Mouse (Mus musculus) frontal cortex, postnatal 14 days (tissue): ENCODE measurements around the gene Gmppa.

Experiments
- DNase-seq, 2 experiments: peaks; one replicate each; pipeline ENCODE4 v3.0.0; 2022; ENCODE audit warnings: low spot score in 2 of 2

The Gmppa gene

DNA sequence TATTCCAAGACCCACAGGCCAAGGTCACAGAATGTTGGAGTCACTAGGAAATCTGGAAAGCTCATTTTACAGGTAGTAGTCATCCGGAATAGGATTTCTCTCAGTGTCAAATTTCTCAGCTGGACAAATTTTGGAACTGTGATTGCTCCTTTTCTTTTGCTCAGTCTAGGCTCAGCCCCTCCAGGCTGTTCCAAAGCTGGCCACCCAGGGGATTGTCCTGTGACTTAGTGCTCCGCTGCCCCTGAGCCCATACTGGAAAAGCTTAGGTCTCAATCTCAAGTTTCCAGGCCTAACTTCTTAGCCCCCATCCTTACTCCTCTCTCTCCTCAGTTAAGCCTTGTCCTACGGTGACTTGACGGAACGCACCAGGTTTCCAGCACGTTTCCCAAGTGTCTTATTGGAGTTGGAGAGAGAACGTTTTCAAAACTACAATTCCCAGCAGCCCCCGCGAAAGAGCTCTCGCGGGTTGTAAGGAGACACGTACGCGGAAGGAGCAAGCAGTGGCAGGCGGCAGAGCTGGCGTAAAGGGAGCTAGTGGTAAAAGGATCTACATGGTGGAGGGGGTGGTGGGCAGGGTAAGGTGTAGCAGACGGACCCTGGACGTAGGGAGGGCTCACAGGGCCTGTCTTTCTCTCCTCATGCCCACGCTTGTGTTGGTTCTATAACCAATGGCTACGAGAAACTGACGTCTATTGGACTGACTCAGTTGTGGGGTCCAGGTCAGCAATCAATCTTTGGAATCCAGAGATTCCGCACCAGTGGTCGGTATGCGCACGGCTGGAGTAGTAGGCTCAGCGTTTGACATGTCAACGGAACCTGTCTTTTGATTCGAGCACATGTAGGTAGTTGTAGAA is at the start of gene Gmppa:
Gmppa (plus strand) TSS at position 456 of the 854 bp plus-strand sequence.
- peak; percentile 67 to 72 for DNase-seq

- DNase-seq = no peak
Measured at GRCm38 (mm10) chr1:75386149-75386548, 49.6 kb upstream of the Gmppa start.

DNA sequence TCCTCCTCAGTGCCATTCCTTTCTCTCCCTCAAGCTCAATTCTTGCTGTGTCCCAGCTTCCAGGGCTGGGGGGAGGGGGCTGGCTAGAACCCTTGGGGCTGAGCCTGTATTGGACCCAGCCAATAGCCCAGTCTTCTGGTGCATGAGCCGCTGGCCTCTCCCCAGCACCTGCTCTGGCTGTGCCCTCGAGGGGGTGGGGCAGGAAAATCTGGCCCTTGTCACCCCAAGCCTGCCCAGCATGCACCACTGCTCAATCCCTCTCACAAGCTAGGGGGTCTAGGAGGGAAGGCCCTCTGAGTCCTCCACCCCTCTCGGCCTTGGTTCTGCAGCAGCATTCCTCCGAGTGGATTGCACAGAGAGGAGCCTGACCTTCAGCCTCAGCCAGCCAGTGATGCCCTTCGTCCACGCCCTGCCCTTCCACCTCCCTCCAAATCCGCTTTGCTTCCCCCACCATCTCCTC is 48.2 kb upstream of the Gmppa start:
- no peak for DNase-seq

DNA sequence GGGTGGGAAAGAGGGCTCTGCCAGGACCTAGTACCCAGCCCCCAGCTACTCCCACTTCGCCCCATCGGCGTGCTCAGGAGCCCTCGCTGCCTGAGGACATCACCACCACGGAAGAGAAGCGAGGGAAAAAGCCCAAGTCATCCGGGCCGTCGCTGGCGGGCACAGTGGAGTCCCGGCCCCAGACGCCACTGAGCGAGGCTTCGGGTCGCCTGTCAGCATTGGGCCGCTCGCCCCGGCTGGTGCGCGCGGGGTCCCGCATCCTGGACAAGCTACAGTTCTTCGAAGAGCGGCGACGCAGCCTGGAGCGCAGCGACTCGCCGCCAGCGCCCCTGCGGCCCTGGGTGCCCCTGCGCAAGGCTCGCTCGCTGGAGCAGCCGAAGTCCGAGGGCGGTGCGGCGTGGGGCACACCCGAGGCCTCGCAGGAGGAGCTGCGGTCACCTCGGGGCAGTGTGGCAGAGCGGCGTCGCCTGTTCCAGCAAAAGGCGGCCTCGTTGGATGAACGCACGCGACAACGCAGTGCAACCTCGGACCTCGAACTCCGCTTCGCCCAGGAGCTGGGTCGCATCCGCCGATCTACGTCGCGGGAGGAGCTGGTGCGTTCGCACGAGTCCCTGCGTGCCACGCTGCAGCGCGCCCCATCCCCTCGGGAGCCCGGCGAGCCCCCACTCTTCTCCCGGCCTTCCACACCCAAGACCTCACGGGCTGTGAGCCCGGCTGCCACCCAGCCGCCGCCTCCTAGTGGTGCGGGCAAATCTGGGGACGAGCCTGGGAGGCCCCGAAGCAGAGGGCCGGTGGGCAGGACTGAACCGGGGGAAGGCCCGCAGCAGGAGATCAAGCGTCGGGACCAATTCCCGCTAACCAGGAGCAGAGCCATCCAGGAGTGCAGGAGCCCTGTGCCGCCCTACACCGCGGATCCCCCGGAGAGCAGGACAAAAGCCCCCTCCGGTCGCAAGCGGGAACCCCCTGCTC is 47.5 kb upstream of the Gmppa start:
- no peak for DNase-seq

DNA sequence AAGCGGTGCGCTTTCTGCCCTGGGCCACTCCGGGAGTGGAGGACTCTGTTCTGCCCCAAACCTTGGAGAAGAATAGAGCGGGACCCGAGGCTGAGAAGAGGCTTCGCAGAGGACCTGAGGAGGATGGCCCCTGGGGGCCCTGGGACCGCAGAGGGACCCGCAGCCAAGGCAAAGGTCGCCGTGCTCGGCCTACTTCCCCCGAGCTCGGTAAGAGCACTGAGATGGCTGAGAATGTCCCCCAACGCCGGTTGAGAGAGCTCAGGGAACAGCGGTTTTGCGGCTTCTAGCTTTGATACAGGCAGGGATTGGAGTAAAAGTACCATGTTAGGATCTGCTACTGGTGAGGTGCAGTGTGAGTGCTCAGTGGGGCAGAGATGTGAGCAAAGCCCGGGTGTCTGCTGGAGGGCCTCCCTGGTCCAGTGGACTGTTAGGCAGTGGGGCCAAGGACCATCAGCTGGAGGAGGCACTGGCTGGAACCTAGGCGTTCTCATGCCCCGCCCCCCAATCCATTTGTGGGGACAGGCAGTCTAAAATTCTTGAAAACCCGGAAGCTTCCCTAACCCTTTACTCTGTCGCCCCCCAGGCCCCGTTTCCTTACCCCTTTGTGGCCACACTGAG is 46.7 kb upstream of the Gmppa start:
- DNase-seq = no peak

GRCm38 (mm10) chr1:75393139-75393538 is 42.6 kb upstream of the Gmppa start:
- DNase-seq = no peak

GRCm38 (mm10) chr1:75393846-75394245 is 41.9 kb upstream of the Gmppa start:
- DNase-seq = no peak

DNA sequence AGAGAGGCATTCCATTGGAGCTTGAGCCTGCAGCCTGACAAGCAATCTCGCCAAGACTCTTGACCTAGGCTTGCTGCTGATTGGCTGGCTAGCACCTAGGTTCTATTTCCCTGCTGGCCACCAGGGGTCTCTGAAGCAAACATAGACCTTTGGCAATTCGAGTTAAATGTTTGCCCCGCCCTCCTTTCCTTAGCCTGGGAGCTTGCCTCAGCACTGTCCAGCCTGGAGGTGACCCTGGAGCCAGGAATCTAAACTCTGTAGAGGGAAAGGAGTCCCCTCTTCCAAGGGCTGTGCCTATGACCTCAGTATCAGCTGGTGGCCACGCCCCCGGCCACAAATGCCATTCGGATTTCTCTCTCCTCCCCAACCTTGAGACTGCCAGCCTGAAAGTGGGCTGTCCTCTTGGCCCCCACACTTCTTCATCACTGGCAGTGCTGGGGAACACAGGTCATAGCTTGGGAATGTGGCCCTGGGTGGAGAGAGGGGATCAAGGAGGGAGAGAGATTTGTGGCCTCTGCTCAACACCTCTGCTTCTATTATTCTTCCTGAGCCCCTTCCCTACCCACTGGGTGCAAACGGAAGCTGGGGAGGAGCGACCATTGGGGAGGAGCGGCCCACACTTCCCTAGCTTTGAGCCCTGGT is 36.8 kb upstream of the Gmppa start:
- DNase-seq = no peak

GRCm38 (mm10) chr1:75399755-75400492 is 35.8 kb upstream of the Gmppa start:
- DNase-seq = peak in 1 of 2 experiments; percentile 54

- no peak for DNase-seq
Measured at GRCm38 (mm10) chr1:75400493-75401115, 35.1 kb upstream of the Gmppa start.

DNA sequence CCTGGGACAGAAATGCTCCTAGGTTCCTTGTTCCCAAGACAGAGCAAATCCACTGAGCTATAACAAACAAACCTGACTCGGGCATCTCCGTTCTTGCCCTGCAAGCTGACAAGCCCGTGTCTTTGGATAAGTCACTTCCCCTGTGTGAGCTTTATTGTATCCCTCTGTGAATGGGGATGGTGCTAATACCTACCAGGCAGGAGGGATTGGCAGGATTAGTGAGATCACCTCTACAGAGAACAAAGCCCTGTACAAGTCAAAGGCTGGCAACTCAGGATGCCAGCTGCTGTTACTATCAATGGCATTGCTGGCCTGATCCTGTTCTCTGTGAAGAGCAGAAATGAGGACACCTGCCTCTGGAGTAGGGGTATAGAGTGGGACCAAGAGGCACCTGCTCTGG is 30.2 kb upstream of the Gmppa start:
- no peak for DNase-seq

GRCm38 (mm10) chr1:75406173-75406572 is 29.6 kb upstream of the Gmppa start:
- no peak for DNase-seq

DNA sequence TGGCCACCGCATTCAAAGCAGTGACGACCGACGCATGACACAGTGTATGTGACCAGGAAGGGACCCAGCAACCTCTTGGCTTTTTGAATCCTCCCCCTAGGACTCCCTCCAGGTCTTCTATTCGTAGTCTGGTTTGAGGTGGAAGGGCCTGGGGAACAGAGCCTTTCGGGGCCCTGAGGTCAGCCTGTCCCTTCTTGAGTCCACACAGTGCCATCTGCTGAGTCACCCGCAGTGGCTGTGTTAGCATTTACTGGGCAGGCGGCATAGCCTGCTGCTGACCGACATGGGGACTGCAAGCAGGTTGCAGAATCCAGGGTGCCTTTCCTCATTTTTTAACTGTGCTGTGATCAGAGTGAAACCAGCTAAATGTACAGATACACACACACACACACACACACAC is 28.7 kb upstream of the Gmppa start:
- DNase-seq = no peak

GRCm38 (mm10) chr1:75408210-75408609 is 27.5 kb upstream of the Gmppa start:
- DNase-seq = no peak

GRCm38 (mm10) chr1:75409950-75410349 is 25.8 kb upstream of the Gmppa start:
- DNase-seq = no peak

DNA sequence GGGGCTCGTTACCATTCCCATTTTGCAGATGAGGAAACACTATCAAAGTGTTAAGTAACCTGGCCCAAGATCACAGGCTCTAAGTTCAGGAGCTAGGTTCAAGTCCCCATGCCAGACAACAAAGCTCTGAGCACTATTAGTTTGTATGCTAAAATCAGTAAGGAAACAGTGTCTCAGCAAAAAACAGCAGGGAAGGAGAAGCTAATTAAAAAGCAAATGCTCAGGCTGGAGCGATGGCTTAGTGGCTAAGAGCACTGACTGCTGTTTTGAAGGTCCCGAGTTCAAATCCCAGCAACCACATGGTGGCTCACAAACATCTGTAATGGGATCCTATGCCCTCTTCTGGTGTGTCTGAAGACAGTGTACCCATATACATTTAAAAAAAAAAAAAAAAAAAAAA is 23.5 kb upstream of the Gmppa start:
- no peak for DNase-seq

- no peak for DNase-seq
Measured at GRCm38 (mm10) chr1:75413749-75414148, 22.0 kb upstream of the Gmppa start.

- DNase-seq = no peak
Measured at GRCm38 (mm10) chr1:75421794-75422193, 13.9 kb upstream of the Gmppa start.

- no peak for DNase-seq
Measured at GRCm38 (mm10) chr1:75422216-75422822, 13.4 kb upstream of the Gmppa start.
